Mouse (Mus musculus) lung, adult 2 months (tissue): ENCODE results near the gene F13a1. TPM values are rescaled to one million over a fixed set of nuclear protein-coding genes. Genes with fewer than 3 reads are reported as not detected.

ENCODE experiments used
- DNase-seq: peaks from one replicate; pipeline ENCODE4 v3.0.0; 2022
- H3K4me1 ChIP-seq: fragments of 200-500 bp; 2 replicates; pipeline ENCODE4 v1.6.1; 2011; ENCODE audit warnings: low read length; ENCODE audit not compliant: control insufficient read depth, insufficient read depth
- H3K4me3 ChIP-seq: fragments of 200-500 bp; replicated peaks from 2 replicates; pipeline ENCODE3; 2011; ENCODE audit warnings: low read depth, mild to moderate bottlenecking, control low read depth, low read length; ENCODE audit errors: extremely low read depth
- CTCF ChIP-seq: fragments of 200-500 bp; IDR thresholded peaks from 2 replicates; pipeline ENCODE4 v1.5.1; 2011; ENCODE audit warnings: mild to moderate bottlenecking, low read length, control low read depth; ENCODE audit not compliant: insufficient read depth
- POLR2A ChIP-seq: fragments of 200-500 bp; IDR thresholded peaks from 2 replicates; pipeline ENCODE4 v1.6.1; 2011; ENCODE audit warnings: low read depth, mild to moderate bottlenecking, control low read depth, low read length, borderline replicate concordance; ENCODE audit errors: extremely low read depth
- WGBS: fragments of 180-500 bp; shearing (Covaris S2); methylation state at CpG from one replicate; pipeline ENCODE4 v1.1.7; 2018; 5-methylcytosine and 5-hydroxymethylcytosine counted together
- polyA plus RNA-seq: library from polyadenylated mRNA; depleted of rRNA; stranded (reverse); fragments of >200 nt; gene quantifications from 2 replicates; pipeline ENCODE4 v1.2.3, GENCODE M21; 2012; rRNA removed

F13a1 gene
- 3.8 and 6.4 TPM in 2 replicates for polyA plus RNA-seq

DNA sequence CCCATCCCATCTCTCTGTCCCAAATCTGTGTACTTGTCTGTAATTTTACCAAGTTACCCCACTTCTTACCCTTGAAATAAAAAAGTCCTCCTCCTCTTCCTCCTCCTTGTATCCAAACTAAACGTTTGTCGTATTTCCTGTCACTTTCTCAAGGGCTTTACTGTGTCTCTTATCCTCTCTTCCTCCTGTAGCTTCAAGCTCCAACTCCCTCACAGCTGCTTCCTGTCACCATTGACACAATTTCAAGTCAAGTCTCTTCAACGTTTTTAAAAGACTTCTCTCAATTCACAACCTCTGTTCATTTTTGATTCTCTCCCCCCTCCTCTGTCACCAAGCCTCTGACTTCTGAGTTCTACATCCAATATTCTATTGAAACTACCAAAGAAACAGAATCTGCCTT, at the start of gene F13a1:
Gene F13a1 (minus strand): TSS at position 119 of the 400 bp plus-strand sequence.
- TF ChIP-seq POLR2A = no peak
- no peak for TF ChIP-seq CTCF
- WGBS = 18% methylated on average over 3 of the region's 3 CpGs
- Histone ChIP-seq H3K4me1 (no peaks in the 10 kb centered on the region), H3K4me3 (no peak within 1 kb of the TSS)
- DNase-seq = no peak

DNA sequence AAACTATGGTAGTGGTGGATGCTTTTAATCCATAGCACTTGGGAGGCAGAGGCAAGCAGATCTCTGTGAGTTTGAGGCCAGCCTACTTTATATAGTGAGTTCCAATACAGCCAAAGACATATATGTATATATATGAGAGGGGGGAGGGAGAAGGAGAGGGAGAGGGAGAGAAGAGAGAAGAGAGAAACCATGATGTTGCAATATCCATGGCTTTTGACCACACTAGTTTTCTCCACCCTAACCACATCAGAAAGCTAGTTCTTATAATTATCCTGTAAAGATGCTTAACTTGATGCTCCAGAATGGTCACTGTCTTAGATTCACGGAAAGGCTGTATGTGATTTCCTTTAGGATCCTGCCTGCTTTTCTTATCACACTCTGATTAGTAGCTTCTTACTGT, 41.6 kb upstream of the F13a1 start:
- WGBS = 90% methylated on average over 1 of the region's 1 CpGs
- no peak for TF ChIP-seq CTCF
- TF ChIP-seq POLR2A = no peak
- Histone ChIP-seq H3K4me1 (no peaks in the 10 kb centered on the region), H3K4me3 (no peak overlapping the region)
- DNase-seq = no peak

DNA sequence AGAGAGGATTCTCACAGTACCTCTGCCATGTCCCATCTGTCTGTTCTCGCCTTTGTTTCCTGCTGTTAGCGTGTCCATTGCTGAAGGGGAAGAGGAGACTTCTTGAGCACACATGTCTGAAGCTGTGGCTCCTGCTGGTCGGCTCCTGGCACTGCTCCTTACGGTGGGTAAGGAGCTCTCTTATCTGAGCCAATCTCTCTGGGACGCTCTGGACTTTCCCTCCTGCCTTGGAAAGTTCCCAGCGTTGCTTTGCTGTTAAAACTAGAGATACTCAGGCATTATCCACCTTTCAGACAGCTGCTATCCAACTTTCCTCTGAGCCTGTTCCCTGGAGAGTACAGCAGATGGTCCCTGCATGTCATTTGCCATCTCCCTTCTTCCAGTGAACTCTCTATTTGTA, 39.1 kb upstream of the F13a1 start:
- no peak overlapping the region for H3K4me3 ChIP-seq
- H3K4me1 ChIP-seq = no peaks in the 10 kb centered on the region
- DNase-seq = no peak
- 51% methylated on average over 6 of the region's 6 CpGs for WGBS
- TF ChIP-seq POLR2A = no peak
- TF ChIP-seq CTCF = no peak

DNA sequence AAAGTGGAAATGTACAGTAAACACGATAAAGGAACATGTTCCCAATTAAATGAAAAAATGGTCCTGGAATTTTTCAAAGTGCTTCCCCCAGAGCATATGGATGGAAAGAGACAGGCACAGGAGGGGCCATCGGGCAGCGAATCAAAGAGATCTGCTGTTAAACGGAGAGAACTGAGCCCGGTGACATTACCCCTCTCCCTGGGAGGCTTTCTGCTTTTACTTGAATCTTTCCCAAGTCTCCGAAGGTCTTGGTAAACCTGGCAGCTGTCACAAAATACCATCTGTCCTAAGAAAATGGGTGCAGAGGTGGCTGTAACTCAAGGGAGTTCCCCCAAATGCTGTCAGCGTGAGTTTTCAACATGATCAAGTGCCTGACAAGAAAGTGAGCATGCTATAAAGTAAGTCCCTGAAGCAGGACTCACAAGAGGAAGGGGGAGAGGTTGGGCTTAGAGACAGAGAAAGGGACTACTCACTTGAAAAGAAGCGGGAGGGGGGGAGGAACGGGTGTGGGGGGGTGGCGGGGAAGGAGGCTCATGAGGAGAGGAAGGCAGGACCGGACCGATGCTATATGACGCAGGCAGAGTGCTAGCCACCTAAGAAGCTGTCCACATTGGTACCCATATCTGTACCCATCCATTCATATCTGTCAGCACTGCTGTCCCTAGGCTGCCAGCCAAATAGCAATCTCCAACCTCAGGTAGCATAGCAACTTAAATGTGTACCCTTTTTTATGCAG, 31.6 kb upstream of the F13a1 start:
- Histone ChIP-seq H3K4me1 (no peaks in the 10 kb centered on the region), H3K4me3 (no peak overlapping the region)
- DNase-seq = no peak
- 70% methylated on average over 13 of the region's 13 CpGs for WGBS
- no peak for TF ChIP-seq CTCF

DNA sequence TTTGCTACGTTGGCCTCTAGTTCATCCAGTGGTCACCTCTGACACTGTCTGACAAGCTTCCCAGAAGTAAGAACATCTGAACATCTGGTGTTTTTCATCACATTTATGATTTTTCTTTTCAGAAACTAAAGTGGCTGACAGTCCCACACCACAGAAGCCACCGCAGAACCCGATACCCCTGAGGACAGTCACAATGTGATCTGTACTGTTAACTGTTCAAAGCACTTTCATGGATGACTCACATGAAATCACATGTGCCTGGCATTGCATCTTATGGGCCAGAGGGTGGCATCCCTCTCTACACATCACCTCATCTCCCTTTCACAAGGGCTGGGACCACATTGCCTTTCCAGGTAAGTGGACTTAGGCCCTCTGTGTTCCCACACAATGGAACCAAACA, 21.3 kb upstream of the F13a1 start:
- 67% methylated on average over 3 of the region's 3 CpGs for WGBS
- no peak for TF ChIP-seq CTCF
- no peak for TF ChIP-seq POLR2A
- no peak for DNase-seq
- Histone ChIP-seq H3K4me3 (no peak overlapping the region), H3K4me1 (no peaks in the 10 kb centered on the region; the same call in 1 of the 2 replicates)

DNA sequence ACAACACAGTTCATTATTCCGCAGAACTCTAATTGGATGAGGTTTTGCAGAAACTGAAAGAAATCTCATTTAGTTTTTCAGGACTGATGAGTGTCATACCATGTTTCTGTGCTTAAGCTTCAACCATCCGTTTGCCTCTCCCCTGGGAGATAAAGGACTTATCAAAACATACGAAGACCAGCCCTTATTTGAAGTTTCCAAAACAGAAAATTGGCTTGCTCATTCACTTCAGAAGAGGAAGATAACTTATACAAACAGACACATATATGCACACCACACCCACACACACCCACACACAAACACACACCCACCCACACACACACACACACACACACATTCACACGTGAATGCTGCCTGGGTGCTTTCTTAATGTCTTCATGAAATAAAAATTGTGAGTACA, 20.8 kb upstream of the F13a1 start:
- no peak for DNase-seq
- TF ChIP-seq CTCF (no peak), POLR2A (no peak)
- WGBS = 54% methylated on average over 4 of the region's 4 CpGs
- Histone ChIP-seq H3K4me3 (no peak overlapping the region), H3K4me1 (no peaks in the 10 kb centered on the region; the same call in 1 of the 2 replicates)

DNA sequence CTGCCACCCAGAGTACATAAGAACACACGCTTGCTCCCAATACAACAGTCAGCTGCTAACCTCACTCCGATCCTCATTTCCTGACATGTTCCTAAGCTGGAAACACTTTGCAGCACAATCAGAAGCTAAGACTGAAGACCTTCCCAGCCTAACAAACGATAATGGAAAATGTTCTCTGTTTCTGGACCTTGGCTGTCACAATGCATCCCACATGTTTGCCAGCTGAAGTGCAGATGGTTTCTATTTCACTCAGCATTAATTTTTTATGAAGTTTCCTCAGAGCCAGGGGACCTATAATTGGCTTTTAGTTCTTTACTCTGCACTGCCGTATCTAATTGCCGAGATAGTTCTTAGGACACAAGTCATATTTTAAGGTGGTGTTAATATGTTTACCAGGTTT, 10.8 kb upstream of the F13a1 start:
- Histone ChIP-seq H3K4me1 (no peaks in the 10 kb centered on the region; the same call in 1 of the 2 replicates), H3K4me3 (no peak overlapping the region)
- DNase-seq = no peak
- no peak for TF ChIP-seq CTCF
- TF ChIP-seq POLR2A = no peak
- 71% methylated on average over 5 of the region's 5 CpGs for WGBS

DNA sequence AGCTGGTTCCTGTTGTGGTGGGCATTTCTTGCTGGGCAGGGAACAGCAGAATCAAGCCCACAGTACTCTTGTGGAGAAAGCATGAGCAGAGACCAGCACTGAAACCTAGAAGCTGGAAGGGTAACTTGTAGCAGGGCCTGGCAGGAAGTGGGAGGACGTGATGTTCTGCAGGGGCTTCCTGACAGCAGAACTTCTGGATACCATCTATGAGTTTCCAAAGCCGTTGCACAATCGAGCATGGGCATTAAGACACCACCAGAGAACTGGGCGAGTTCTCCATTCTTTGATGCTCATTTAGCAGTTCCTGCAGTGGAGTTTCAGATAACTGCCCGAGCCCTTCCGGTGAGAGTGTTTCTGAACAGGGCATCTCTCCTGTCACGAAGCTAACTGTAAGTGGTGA, 6.6 kb upstream of the F13a1 start:
- Histone ChIP-seq H3K4me3 (no peak overlapping the region), H3K4me1 (no peaks in the 10 kb centered on the region; the same call in 1 of the 2 replicates)
- DNase-seq = no peak
- WGBS = 56% methylated on average over 7 of the region's 7 CpGs
- no peak for TF ChIP-seq POLR2A
- no peak for TF ChIP-seq CTCF

DNA sequence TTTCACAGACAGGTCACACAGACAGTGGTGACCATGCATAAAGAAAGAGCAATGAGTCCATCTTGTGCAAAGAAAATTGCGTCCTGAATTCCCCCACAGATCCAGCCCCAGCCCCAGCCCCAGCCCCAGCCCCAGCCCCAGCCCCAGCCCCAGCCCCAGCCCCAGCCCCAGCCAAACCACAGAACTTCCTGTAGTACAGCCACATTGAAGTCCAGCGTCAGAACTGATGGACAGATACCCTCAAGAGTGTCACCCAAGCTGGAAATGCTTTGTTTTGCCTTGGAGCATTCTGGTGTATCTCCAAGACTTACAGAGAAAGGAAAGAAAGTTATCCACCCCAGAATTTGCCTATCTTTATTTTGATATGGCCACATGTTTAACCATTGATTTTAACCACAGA, 413 bp downstream of the F13a1 start:
- no peak for TF ChIP-seq CTCF
- no peak for TF ChIP-seq POLR2A
- DNase-seq = no peak
- Histone ChIP-seq H3K4me3 (no peak overlapping the region), H3K4me1 (no peaks in the 10 kb centered on the region)
- 45% methylated on average over 2 of the region's 2 CpGs for WGBS

DNA sequence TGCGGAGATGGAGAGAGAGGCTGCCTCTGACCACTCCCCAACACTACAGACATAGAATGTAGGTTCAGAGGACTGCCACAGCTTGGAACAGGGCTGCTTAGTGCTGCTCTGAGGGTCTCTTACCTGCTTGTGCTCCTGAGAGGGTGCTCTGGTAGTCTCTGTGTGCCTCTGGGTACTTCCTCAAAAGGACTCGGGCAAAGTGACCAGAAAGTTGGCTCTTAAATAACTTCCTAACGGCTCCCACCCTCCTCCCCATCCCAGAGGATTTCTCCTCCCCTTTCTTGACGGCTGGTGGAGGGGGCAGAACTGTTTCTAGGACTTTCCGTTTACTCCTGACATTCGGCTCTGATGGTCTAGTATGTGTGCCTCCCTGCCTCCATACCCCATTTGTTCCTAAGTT, 1.0 kb downstream of the F13a1 start:
- TF ChIP-seq CTCF (no peak), POLR2A (no peak)
- no peak overlapping the region for H3K4me3 ChIP-seq
- DNase-seq = no peak
- H3K4me1 ChIP-seq = no peaks in the 10 kb centered on the region
- 53% methylated on average over 6 of the region's 6 CpGs for WGBS

DNA sequence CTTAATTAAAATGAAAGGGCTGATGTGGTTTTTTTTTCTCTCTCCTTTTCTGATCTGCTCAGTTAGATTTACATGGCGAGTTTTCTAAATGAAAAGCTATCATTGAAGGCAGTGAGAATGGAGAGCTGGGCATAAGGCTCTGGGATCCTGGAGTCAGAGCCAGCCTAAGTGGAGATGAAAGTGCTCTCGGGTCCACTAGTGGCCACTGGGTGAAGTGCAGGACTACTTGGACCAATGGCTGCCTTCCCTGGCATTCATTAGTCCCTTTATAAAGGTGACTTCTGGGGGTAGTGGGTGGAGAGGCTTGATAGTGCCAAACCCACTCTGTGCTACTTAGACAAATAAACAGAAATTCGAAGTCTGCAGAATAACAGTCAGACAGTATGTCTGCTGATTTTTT, 5.0 kb downstream of the F13a1 start:
- Histone ChIP-seq H3K4me3 (no peak overlapping the region), H3K4me1 (no peaks in the 10 kb centered on the region)
- DNase-seq = peak; percentile 8
- peak; percentile 62 for TF ChIP-seq CTCF
- TF ChIP-seq POLR2A = no peak
- 67% methylated on average over 3 of the region's 3 CpGs for WGBS
